Mouse (Mus musculus): Measurements from ENCODE around the gene Aff1. TPM values are rescaled to one million over a fixed set of nuclear protein-coding genes. Genes with fewer than 3 reads are reported as not detected.

Gene Aff1
- total and polyA plus RNA-seq, 3 experiments = 10.5 to 46.9 (median 37.4) TPM

DNA sequence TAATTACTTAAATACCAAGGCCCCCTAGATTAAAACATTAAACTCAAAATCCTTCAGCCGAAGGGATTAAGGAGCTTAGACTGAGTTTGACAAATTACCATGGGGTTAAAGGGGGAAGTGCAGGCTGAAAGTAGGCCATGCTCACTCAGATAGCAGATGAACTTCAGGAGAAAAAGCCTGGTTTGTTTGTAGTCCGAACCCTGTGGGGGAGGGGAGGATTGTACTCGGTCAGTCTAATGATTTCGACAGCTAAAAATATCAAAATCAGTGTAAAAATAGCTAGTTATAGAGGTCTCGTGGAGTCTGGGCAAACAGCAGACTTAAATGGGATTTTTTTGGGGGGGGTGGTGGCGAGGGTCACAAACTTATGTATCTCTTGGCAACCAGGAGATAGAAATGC is 96.3 kb downstream of the Aff1 start:
- WGBS = 38% methylated on average over 6 of the region's 6 CpGs
- H3K79me2 ChIP-seq (replicated peaks; ENCODE audit: control insufficient read depth, insufficient read depth, low read length) = no peaks in the 10 kb centered on the region
- intact Hi-C loops (cut with DNase I) = loop anchor here (2.0 to 5.0 kb wide), 3 partner anchors 14 to 36 kb away; no protein-coding TSS in a partner anchor
- no peak overlapping the region for H3K9ac ChIP-seq (ENCODE audit: low read depth, low read length)
- H3K27ac ChIP-seq = peak overlapping the region; percentile 97
- peaks cover 29% of the 10 kb centered on the region for H3K36me3 ChIP-seq (ENCODE audit: control insufficient read depth, insufficient read depth, low read length)
- no peaks in the 10 kb centered on the region for H3K27me3 ChIP-seq (ENCODE audit: control insufficient read depth, insufficient read depth, low read length)
- peak in 1 of 2 experiments; percentile 44 for DNase-seq
- H3K4me1 ChIP-seq (ENCODE audit: control insufficient read depth, insufficient read depth, low read length) = peaks cover 15% of the 10 kb centered on the region
- H3K4me3 ChIP-seq = no peak overlapping the region
- TF ChIP-seq POLR2A (IDR thresholded peaks at IDR 0.05; ENCODE audit: insufficient read depth, low read depth, low read length) (no peak), CTCF (IDR thresholded peaks at IDR 0.05) (peak; percentile 18; the same call in 1 of the 2 replicates), EP300 (IDR thresholded peaks at IDR 0.05; ENCODE audit: insufficient read depth, low read depth, low read length) (no peak)

DNA sequence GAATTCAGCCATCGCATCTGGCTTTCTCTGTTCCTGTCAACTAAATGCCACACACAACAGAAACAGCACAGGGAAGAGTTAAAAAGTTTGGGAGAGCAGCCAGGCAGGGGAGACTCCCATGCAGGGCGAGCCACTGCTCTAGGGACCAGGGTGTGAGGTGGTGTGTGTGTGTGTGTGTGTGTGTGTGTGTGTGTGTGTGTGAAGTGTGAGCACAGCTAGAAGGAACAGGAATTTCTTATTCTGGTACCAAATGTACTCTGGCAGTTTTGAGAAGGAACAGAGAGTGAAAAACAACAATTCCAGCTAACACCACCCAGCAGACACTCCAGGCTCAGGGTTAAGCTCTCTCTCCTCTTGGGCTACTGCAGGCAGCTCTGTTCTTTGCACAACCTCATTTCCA is 96.8 kb downstream of the Aff1 start:
- TF ChIP-seq CTCF (IDR thresholded peaks at IDR 0.05) (no peak), EP300 (IDR thresholded peaks at IDR 0.05; ENCODE audit: insufficient read depth, low read depth, low read length) (peak; percentile 95), POLR2A (IDR thresholded peaks at IDR 0.05; ENCODE audit: insufficient read depth, low read depth, low read length) (peak; percentile 46; the same call in 1 of the 2 replicates)
- DNase-seq = peak; percentile 69 to 74
- no peaks in the 10 kb centered on the region for H3K27me3 ChIP-seq (ENCODE audit: control insufficient read depth, insufficient read depth, low read length)
- peak overlapping the region; percentile 97 for H3K27ac ChIP-seq
- peaks cover 15% of the 10 kb centered on the region for H3K4me1 ChIP-seq (ENCODE audit: control insufficient read depth, insufficient read depth, low read length)
- H3K9ac ChIP-seq (ENCODE audit: low read depth, low read length) = no peak overlapping the region
- H3K36me3 ChIP-seq (ENCODE audit: control insufficient read depth, insufficient read depth, low read length) = peaks cover 29% of the 10 kb centered on the region
- peaks cover 2% of the 10 kb centered on the region; the same call in 1 of the 2 replicates for H3K79me2 ChIP-seq (replicated peaks; ENCODE audit: control insufficient read depth, insufficient read depth, low read length)
- 9% methylated on average over 2 of the region's 2 CpGs for WGBS
- no peak overlapping the region for H3K4me3 ChIP-seq
- intact Hi-C loops (cut with DNase I) = loop anchor here (2.0 to 5.0 kb wide), 3 partner anchors 14 to 37 kb away; no protein-coding TSS in a partner anchor

DNA sequence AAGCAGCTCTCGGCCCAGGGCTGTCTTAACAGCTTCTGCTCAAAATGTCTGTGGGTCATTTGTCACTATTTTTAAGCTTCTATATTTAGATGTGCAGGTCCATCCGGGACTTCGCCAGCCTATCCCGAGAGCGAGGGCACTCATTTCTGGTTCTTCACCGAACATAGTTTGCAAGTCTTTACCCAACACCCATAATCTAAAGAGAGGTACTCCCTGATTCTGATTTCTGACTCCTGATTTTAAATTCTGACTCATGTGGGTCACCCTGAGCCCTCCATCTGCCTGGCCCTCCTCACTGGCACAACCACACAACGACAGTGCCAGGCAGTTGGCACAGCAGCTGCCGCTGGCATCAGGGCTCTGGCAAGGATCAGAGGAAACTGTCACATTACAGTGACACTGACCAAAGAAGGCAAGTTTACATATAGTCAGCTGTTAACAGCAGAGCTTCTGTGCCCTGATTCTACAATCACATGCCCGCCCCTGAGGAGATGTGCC is 97.5 kb downstream of the Aff1 start:
- WGBS = 57% methylated on average over 9 of the region's 9 CpGs
- Histone ChIP-seq H3K4me1 (ENCODE audit: control insufficient read depth, insufficient read depth, low read length) (peaks cover 15% of the 10 kb centered on the region), H3K79me2 (replicated peaks; ENCODE audit: control insufficient read depth, insufficient read depth, low read length) (peaks cover 2% of the 10 kb centered on the region; the same call in 1 of the 2 replicates), H3K27ac (peak overlapping the region; percentile 97), H3K4me3 (no peak overlapping the region), H3K36me3 (ENCODE audit: control insufficient read depth, insufficient read depth, low read length) (peaks cover 29% of the 10 kb centered on the region), H3K9ac (ENCODE audit: low read depth, low read length) (peak overlapping the region; percentile 52), H3K27me3 (ENCODE audit: control insufficient read depth, insufficient read depth, low read length) (no peaks in the 10 kb centered on the region)
- TF ChIP-seq EP300 (IDR thresholded peaks at IDR 0.05; ENCODE audit: insufficient read depth, low read depth, low read length) = peak; percentile 73; the same call in 1 of the 2 replicates
- TF ChIP-seq CTCF (IDR thresholded peaks at IDR 0.05) = no peak
- intact Hi-C loops (cut with DNase I) = loop anchor here (2.0 to 5.0 kb wide), 3 partner anchors 15 to 37 kb away; no protein-coding TSS in a partner anchor
- DNase-seq = peak; percentile 73 to 84

DNA sequence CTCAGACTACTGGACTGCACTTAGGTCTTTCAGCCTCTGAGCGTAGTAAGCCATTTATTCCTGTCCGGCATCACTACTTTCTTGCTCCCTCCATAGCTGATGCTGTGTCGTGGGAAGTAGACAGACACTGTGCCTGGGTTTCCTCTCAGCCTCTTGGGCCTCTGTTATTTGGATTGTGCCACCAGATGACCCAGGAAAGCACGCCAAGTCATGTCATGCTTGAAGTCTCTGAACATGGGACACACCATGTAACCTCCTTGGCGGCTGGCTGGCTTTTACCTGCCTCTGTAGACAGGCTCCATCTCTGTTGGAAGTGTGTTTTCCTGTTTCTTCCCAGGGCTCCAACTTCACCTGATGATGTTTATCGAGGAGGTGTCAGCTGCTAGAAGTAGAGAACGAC is 99.6 kb downstream of the Aff1 start:
- Histone ChIP-seq H3K36me3 (ENCODE audit: control insufficient read depth, insufficient read depth, low read length) (peaks cover 23% of the 10 kb centered on the region), H3K4me3 (no peak overlapping the region), H3K79me2 (replicated peaks; ENCODE audit: control insufficient read depth, insufficient read depth, low read length) (peaks cover 7% of the 10 kb centered on the region), H3K27me3 (ENCODE audit: control insufficient read depth, insufficient read depth, low read length) (no peaks in the 10 kb centered on the region), H3K9ac (ENCODE audit: low read depth, low read length) (no peak overlapping the region), H3K4me1 (ENCODE audit: control insufficient read depth, insufficient read depth, low read length) (peaks cover 17% of the 10 kb centered on the region), H3K27ac (no peak overlapping the region; the same call in 1 of the 2 replicates)
- TF ChIP-seq CTCF (IDR thresholded peaks at IDR 0.05) = no peak
- TF ChIP-seq POLR2A (IDR thresholded peaks at IDR 0.05; ENCODE audit: insufficient read depth, low read depth, low read length) = no peak
- TF ChIP-seq EP300 (IDR thresholded peaks at IDR 0.05; ENCODE audit: insufficient read depth, low read depth, low read length) = no peak
- DNase-seq = no peak
- intact Hi-C loops (cut with DNase I) = no loop called here
- WGBS = 74% methylated on average over 7 of the region's 7 CpGs

- peaks cover 16% of the 10 kb centered on the region for H3K36me3 ChIP-seq (ENCODE audit: control insufficient read depth, insufficient read depth, low read length)
- no peak overlapping the region for H3K27ac ChIP-seq
- no peak overlapping the region for H3K4me3 ChIP-seq
- no peaks in the 10 kb centered on the region for H3K27me3 ChIP-seq (ENCODE audit: control insufficient read depth, insufficient read depth, low read length)
- DNase-seq = no peak
- 90% methylated on average over 5 of the region's 5 CpGs for WGBS
- intact Hi-C loops (cut with DNase I) = loop anchor here (2.0 kb wide), 1 partner anchor 14 kb away; no protein-coding TSS in a partner anchor
- TF ChIP-seq POLR2A (IDR thresholded peaks at IDR 0.05; ENCODE audit: insufficient read depth, low read depth, low read length) (no peak), CTCF (IDR thresholded peaks at IDR 0.05) (no peak), EP300 (IDR thresholded peaks at IDR 0.05; ENCODE audit: insufficient read depth, low read depth, low read length) (no peak)
- peaks cover 7% of the 10 kb centered on the region for H3K79me2 ChIP-seq (replicated peaks; ENCODE audit: control insufficient read depth, insufficient read depth, low read length)
- H3K4me1 ChIP-seq (ENCODE audit: control insufficient read depth, insufficient read depth, low read length) = peaks cover 19% of the 10 kb centered on the region
- H3K9ac ChIP-seq (ENCODE audit: low read depth, low read length) = no peak overlapping the region
Observed at GRCm38 (mm10) chr5:103795121-103795520, 102.9 kb downstream of the Aff1 start.

GRCm38 (mm10) chr5:103796035-103796434 is 103.9 kb downstream of the Aff1 start:
- Histone ChIP-seq H3K9ac (ENCODE audit: low read depth, low read length) (no peak overlapping the region), H3K27me3 (ENCODE audit: control insufficient read depth, insufficient read depth, low read length) (no peaks in the 10 kb centered on the region), H3K4me1 (ENCODE audit: control insufficient read depth, insufficient read depth, low read length) (peaks cover 19% of the 10 kb centered on the region), H3K4me3 (no peak overlapping the region), H3K27ac (no peak overlapping the region), H3K79me2 (replicated peaks; ENCODE audit: control insufficient read depth, insufficient read depth, low read length) (peaks cover 9% of the 10 kb centered on the region), H3K36me3 (ENCODE audit: control insufficient read depth, insufficient read depth, low read length) (peaks cover 18% of the 10 kb centered on the region)
- TF ChIP-seq CTCF (IDR thresholded peaks at IDR 0.05) = no peak
- TF ChIP-seq POLR2A (IDR thresholded peaks at IDR 0.05; ENCODE audit: insufficient read depth, low read depth, low read length) = no peak
- no peak for TF ChIP-seq EP300 (IDR thresholded peaks at IDR 0.05; ENCODE audit: insufficient read depth, low read depth, low read length)
- 63% methylated on average over 3 of the region's 3 CpGs for WGBS
- intact Hi-C loops (cut with DNase I) = no loop called here
- no peak for DNase-seq
